Mouse (Mus musculus): ENCODE data around the gene Dcaf4. TPM values are rescaled to one million over a fixed set of nuclear protein-coding genes. Genes with fewer than 3 reads are reported as not detected.

Gene Dcaf4
- polyA plus RNA-seq, 1 experiment from 2014 or later: 33.1 TPM

Other genes with a start within 250 kb of the Dcaf4 start
- gene Dpf3, start 32.8 kb upstream of the Dcaf4 start, polyA plus RNA-seq (2016; fragmentation: Nextera tagmentation; extraction: Ambion mirVana): 7.5 and 7.7 TPM in 2 replicates
- gene Zfyve1, start 76.8 kb downstream of the Dcaf4 start, polyA plus RNA-seq (2016; fragmentation: Nextera tagmentation; extraction: Ambion mirVana): 34.6 and 35.0 TPM in 2 replicates
- 300 and 313 TPM in 2 replicates for gene Rbm25, start 110.8 kb downstream of the Dcaf4 start, polyA plus RNA-seq (2016; fragmentation: Nextera tagmentation; extraction: Ambion mirVana)
- gene Psen1, start 167.7 kb downstream of the Dcaf4 start, polyA plus RNA-seq (2016; fragmentation: Nextera tagmentation; extraction: Ambion mirVana): 67.4 and 69.0 TPM in 2 replicates
- gene Papln, start 243.2 kb downstream of the Dcaf4 start, polyA plus RNA-seq (2016; fragmentation: Nextera tagmentation; extraction: Ambion mirVana): 0.12 and 0.23 TPM in 2 replicates